Mouse (Mus musculus) ovary, postnatal 10 days (tissue): ENCODE results near the gene Fam186a.

Experiments used
- DNase-seq: peaks from one replicate; pipeline ENCODE4 v3.0.0; 2022; ENCODE audit warnings: low spot score

The Fam186a gene

GRCm38 (mm10) chr15:99874612-99875333, 92.1 kb downstream of the Fam186a start:
- DNase-seq, result no peak

GRCm38 (mm10) chr15:99872543-99872942, 94.3 kb downstream of the Fam186a start:
- DNase-seq, result no peak
